Mouse (Mus musculus): ENCODE data around the gene Sipa1l1. TPM values are rescaled to one million over a fixed set of nuclear protein-coding genes. Genes with fewer than 3 reads are reported as not detected.

Sipa1l1 gene
- polyA plus RNA-seq, 1 experiment from 2014 or later = 34.0 TPM

DNA sequence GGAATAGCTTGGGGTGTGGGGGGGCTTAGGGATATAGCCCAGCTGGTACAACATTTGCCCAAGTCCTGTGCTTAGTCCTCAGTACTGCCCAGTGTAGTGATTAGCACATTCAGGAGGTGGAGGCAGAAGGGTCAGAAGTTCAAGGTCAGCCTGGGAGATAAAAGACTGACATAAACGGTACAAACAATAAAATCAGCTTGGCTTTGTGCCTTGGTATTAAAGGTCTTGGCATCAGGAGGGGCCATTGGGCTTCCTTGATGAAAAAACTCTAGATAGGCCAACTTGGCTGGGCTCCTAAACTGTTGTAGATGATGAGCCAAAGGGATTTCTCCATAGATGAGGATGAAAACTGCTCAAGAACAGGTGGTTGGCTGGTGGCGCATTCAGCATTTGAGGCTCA is 283.3 kb downstream of the Sipa1l1 start:
- H3K4me3 ChIP-seq = no peak overlapping the region

DNA sequence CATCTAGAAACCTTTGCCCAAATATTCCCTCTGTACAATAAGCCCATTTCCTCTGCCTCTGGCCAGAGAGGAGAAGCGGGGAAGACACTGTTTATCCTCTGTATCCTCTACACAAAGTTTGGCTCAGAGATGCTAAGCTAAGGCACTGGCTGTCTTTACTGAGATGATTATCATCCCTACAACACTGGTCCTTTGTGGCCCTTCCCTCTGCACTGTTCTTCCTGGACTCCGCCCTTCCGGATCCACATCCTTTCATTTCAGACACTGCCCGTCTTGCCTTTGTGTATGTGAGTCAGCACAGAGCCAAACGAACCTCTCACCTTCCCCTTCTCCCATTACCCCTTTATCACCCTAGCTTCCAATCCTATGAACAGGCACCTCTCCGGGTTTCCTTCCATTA is 285.3 kb downstream of the Sipa1l1 start:
- no peak overlapping the region for H3K4me3 ChIP-seq
- H3K9me3 ChIP-seq = no peaks in the 10 kb centered on the region
- WGBS = 87% methylated on average over 6 of the region's 6 CpGs

More for the DNA sequence above, 283.3 kb downstream of the Sipa1l1 start:
- no peak for DNase-seq (ENCODE audit: low spot score)
- H3K27me3 ChIP-seq (replicated peaks; ENCODE audit: low read depth, poor library complexity, severe bottlenecking) = no peaks in the 10 kb centered on the region
- 91% methylated on average over 2 of the region's 2 CpGs for WGBS
- H3K4me1 ChIP-seq = peaks cover 22% of the 10 kb centered on the region
- peaks cover 35% of the 10 kb centered on the region for H3K36me3 ChIP-seq (replicated peaks)
- no peaks in the 10 kb centered on the region for H3K9me3 ChIP-seq
- H3K27ac ChIP-seq (replicated peaks) = no peak overlapping the region

DNA sequence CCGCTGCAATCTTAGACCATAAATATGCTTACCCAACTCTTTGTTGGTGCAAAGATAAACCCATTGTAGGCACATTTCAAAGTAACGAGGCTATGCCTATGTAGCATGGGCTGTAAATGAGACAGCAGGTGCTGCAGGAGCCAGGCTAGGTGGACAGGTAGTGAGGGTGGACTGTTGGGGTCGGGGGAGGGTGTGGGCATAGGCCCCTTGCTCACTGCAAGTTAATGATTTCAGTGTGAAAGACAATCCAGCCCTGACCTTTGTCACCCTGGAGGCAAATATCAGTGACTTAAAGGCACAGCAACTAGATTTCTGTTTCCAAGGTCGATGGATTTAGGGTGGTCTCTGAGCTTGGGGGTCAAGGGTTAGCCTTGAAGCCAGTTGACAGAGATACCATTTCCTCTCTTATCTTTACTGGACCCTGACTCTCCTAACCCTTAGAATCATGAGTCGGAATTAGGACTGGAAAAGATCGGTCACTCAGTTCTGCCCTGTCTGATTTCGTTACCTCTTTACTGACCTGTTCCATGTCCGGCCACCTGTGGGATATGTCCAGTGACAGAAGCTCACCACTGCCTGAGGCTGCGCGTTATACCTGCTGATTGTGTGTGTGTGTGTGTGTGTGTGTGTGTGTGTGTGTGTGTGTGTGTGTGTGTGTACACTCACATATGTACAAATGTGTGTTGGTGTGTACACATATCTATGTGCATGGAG is 286.7 kb downstream of the Sipa1l1 start:
- no peaks in the 10 kb centered on the region for H3K9me3 ChIP-seq
- H3K4me1 ChIP-seq = peaks cover 5% of the 10 kb centered on the region; the same call in 1 of the 2 replicates
- 0 out of 2 replicates have a peak, but pooled peaks cover 9% of the 10 kb centered on the region for H3K36me3 ChIP-seq (replicated peaks)
- no peaks in the 10 kb centered on the region for H3K27me3 ChIP-seq (replicated peaks; ENCODE audit: low read depth, poor library complexity, severe bottlenecking)
- no peak overlapping the region for H3K27ac ChIP-seq (replicated peaks)
- DNase-seq (ENCODE audit: low spot score) = no peak
- WGBS = 76% methylated on average over 10 of the region's 10 CpGs
- no peak overlapping the region for H3K4me3 ChIP-seq

More for the DNA sequence above, 285.3 kb downstream of the Sipa1l1 start:
- no peak overlapping the region for H3K27ac ChIP-seq (replicated peaks)
- H3K4me1 ChIP-seq = peaks cover 12% of the 10 kb centered on the region; the same call in 1 of the 2 replicates
- no peak for DNase-seq (ENCODE audit: low spot score)
- no peaks in the 10 kb centered on the region for H3K27me3 ChIP-seq (replicated peaks; ENCODE audit: low read depth, poor library complexity, severe bottlenecking)
- peaks cover 15% of the 10 kb centered on the region; the same call in 1 of the 2 replicates for H3K36me3 ChIP-seq (replicated peaks)

DNA sequence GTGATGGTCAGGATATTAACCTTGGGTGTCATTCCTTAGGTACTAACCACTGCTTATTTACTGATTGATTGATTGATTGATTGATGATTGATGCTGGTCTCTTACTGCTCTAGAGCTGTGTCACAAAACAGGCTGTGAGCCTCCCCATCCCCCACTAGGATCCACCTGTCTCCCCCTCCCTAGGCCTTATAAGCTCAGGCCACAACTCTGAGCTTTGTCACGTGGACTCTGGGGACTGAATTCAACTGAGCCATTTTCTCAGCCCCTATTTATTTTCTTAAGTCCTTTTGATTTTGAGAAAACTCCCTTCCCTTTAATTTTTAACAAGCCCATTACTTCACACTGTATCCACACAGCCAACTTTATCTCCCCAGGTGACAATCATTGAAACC is 287.3 kb downstream of the Sipa1l1 start:
- 0 out of 2 replicates have a peak, but pooled peaks cover 5% of the 10 kb centered on the region for H3K36me3 ChIP-seq (replicated peaks)
- H3K27ac ChIP-seq (replicated peaks) = no peak overlapping the region
- H3K9me3 ChIP-seq = no peaks in the 10 kb centered on the region
- peaks cover 5% of the 10 kb centered on the region; the same call in 1 of the 2 replicates for H3K4me1 ChIP-seq
- no peak for DNase-seq (ENCODE audit: low spot score)
- WGBS = 60% methylated on average over 1 of the region's 1 CpGs
- no peak overlapping the region for H3K4me3 ChIP-seq
- no peaks in the 10 kb centered on the region for H3K27me3 ChIP-seq (replicated peaks; ENCODE audit: low read depth, poor library complexity, severe bottlenecking)

DNA sequence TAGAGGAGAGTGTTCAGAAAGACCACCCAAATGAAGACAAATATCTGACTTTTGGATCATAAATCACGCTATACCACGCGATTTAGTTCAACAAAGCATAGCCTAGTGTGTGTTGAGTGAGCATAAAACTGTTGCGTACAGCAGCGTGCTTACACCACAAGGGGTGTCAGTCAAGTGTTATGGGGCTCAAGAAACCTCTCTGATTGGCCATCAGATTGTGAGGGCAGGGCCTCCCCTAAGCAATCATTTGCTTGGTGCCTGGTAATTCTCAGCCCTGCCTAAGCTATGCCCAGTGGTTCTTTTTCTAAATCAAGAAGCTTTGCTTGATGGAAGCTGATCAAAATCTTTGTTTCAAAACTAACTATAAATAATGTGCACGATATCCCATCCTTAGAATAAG is 288.5 kb downstream of the Sipa1l1 start:
- no peak for DNase-seq (ENCODE audit: low spot score)
- Histone ChIP-seq H3K4me3 (no peak overlapping the region), H3K4me1 (peaks cover 5% of the 10 kb centered on the region; the same call in 1 of the 2 replicates), H3K27me3 (replicated peaks; ENCODE audit: low read depth, poor library complexity, severe bottlenecking) (no peaks in the 10 kb centered on the region), H3K9me3 (no peaks in the 10 kb centered on the region), H3K36me3 (replicated peaks) (0 out of 2 replicates have a peak, but pooled peaks cover 4% of the 10 kb centered on the region), H3K27ac (replicated peaks) (no peak overlapping the region)
- 91% methylated on average over 6 of the region's 6 CpGs for WGBS

DNA sequence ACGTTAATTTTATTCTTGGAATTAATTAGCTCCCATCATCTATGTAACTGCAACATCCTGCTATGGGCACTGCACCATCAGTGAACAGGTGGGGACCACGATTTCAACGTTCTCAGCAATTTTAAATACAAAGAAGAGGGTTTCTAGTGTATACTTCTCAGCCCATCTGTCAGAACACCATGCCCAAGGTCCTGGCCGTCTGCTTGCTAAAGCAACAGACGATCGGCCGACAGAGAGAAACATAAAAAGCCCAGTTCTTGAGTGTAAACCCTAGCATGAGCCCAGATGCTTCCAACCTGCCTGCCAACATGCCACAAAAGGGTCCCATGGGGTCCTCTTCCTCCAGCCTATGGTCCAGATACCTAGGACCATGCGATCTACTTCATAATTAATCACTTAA is 288.9 kb downstream of the Sipa1l1 start:
- Histone ChIP-seq H3K27ac (replicated peaks) (no peak overlapping the region), H3K9me3 (no peaks in the 10 kb centered on the region), H3K27me3 (replicated peaks; ENCODE audit: low read depth, poor library complexity, severe bottlenecking) (no peaks in the 10 kb centered on the region), H3K4me1 (peaks cover 5% of the 10 kb centered on the region; the same call in 1 of the 2 replicates), H3K36me3 (replicated peaks) (no peaks in the 10 kb centered on the region), H3K4me3 (no peak overlapping the region)
- 89% methylated on average over 8 of the region's 8 CpGs for WGBS
- no peak for DNase-seq (ENCODE audit: low spot score)

DNA sequence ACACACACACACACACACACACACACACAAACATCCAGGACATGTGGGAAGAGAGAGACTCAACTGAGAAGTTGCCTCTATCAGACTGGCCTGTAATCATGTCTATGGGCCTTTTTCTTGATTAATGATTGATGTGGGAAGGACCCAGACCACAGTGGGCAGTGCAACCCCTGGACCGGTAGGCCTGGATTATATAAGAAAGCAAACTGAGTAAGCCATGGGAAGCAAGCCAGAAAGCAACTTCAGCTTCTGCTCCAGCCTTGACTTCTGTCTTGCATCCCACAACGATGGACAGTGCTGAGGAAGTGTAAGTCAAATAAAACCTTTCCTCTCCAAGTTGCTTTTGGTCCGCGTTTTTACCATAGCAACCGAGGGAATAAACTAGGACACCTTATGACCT is 298.1 kb downstream of the Sipa1l1 start:
- 87% methylated on average over 5 of the region's 5 CpGs for WGBS
- H3K27ac ChIP-seq (replicated peaks) = no peak overlapping the region
- DNase-seq (ENCODE audit: low spot score) = no peak
- no peaks in the 10 kb centered on the region for H3K36me3 ChIP-seq (replicated peaks)
- H3K4me3 ChIP-seq = no peak overlapping the region
- peaks cover 15% of the 10 kb centered on the region for H3K4me1 ChIP-seq
- no peaks in the 10 kb centered on the region for H3K9me3 ChIP-seq
- peaks cover 3% of the 10 kb centered on the region; the same call in 1 of the 2 replicates for H3K27me3 ChIP-seq (replicated peaks; ENCODE audit: low read depth, poor library complexity, severe bottlenecking)

DNA sequence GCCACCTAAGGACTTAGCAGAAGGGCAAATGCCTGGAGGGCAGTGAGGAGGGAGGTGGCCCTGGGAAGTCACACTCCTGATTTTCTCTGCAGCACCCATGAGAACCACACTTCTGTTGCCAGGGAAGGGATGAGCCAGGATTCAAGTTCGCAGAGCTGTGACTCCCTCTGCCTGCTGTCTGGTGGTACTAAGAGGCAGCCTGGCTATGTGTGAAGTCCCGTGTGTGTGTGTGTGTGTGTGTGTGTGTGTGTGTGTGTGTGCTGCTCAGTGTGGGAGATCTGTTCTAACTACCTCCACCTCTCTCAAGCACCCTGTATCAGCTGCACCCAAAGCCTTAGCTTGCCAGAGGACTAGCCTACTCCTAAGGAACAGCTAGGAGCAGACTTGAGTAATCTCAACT is 298.5 kb downstream of the Sipa1l1 start:
- Histone ChIP-seq H3K27ac (replicated peaks) (no peak overlapping the region), H3K4me1 (peaks cover 15% of the 10 kb centered on the region), H3K4me3 (no peak overlapping the region), H3K9me3 (no peaks in the 10 kb centered on the region), H3K27me3 (replicated peaks; ENCODE audit: low read depth, poor library complexity, severe bottlenecking) (peaks cover 3% of the 10 kb centered on the region; the same call in 1 of the 2 replicates), H3K36me3 (replicated peaks) (no peaks in the 10 kb centered on the region)
- no peak for DNase-seq (ENCODE audit: low spot score)
- WGBS = 85% methylated on average over 2 of the region's 2 CpGs

DNA sequence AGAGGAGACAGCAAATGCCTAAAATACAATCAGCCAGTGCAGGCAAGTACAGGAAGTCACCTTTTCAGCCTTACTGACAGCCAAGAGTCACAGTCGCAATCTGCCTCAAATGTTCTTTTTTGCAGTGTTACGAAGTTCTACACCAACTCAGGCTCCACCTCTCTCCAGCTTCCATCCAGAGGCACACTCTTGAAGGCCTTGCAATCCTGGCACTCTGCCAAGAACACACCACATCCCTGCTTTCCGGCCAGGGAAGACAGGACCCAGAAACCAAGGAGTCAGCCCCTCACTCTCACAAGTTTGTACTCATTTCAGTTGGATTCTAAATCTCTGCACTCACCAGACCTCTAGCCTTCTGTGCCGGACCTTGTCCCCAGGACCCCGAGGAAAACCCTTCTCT is 299.3 kb downstream of the Sipa1l1 start:
- H3K4me3 ChIP-seq = no peak overlapping the region
- peaks cover 15% of the 10 kb centered on the region for H3K4me1 ChIP-seq
- no peaks in the 10 kb centered on the region for H3K9me3 ChIP-seq
- 84% methylated on average over 5 of the region's 5 CpGs for WGBS
- DNase-seq (ENCODE audit: low spot score) = no peak
- H3K36me3 ChIP-seq (replicated peaks) = no peaks in the 10 kb centered on the region
- H3K27ac ChIP-seq (replicated peaks) = no peak overlapping the region
- H3K27me3 ChIP-seq (replicated peaks; ENCODE audit: low read depth, poor library complexity, severe bottlenecking) = peaks cover 3% of the 10 kb centered on the region; the same call in 1 of the 2 replicates

DNA sequence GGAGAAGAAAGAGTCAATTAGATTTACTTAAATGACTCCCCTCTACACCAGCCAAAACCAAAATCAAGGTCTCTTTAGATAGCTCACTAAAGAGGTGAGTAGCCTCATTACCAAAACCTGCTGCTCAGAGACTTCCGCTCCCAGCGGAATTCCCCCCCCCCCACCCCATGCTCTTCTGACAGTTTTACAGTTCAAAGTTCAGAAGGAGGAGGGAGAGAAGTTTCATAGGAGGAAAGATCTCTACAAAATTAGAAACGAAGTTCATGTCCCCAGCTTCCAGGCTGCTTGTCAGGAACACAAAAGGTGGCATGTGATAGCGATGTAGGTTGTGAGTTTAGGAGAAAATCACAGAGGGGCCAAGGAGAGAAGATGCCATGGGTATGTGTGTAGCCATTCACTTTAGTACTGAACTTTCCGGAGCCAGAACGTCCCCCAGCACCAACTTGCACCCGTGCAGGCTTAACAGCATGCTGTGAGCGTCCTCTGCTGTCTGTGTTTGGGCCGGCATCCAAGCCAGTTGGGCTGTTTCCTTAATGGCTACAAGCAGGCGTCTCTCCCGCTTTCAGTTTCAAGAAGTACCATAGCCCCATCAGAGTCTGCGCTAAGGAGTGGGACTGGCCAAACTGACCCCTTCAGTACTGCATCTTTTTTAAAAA is 300.7 kb downstream of the Sipa1l1 start:
- H3K4me3 ChIP-seq = peak overlapping the region; percentile 62
- H3K4me1 ChIP-seq = peaks cover 15% of the 10 kb centered on the region
- 4% methylated on average over 12 of the region's 12 CpGs for WGBS
- no peaks in the 10 kb centered on the region for H3K36me3 ChIP-seq (replicated peaks)
- peak overlapping the region; percentile 86 for H3K27ac ChIP-seq (replicated peaks)
- peaks cover 3% of the 10 kb centered on the region; the same call in 1 of the 2 replicates for H3K27me3 ChIP-seq (replicated peaks; ENCODE audit: low read depth, poor library complexity, severe bottlenecking)
- DNase-seq (ENCODE audit: low spot score) = peak; percentile 89
- H3K9me3 ChIP-seq = no peaks in the 10 kb centered on the region

DNA sequence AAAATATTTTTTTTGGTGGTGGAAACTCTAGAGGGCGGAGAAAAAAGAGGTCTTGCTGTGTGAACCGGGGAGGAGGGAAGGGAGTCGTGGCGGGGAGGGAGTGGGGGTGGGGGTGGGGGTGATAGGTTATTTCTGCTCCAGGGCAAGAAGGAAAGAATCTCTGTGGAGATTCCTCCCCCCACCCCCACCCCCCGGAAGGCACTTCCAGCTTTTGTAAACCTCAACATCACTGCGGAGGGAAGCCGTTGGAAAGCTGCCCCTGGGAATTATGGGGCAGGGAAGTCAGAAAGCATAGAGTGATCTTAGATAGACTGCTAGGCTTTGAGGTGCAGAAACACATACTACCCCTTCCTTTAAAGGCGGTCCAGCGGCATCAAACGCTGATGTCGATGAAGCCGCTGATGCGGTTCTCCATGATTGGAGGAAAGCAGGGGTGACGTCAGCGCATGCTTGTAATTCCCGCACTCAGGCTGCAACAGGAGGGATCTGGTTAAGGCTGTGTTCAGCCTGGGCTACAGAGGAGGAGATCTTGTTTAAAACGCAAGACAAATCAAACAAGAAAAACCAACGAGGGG is 301.3 kb downstream of the Sipa1l1 start:
- Histone ChIP-seq H3K27me3 (replicated peaks; ENCODE audit: low read depth, poor library complexity, severe bottlenecking) (peaks cover 3% of the 10 kb centered on the region; the same call in 1 of the 2 replicates), H3K9me3 (no peaks in the 10 kb centered on the region), H3K4me3 (peak overlapping the region; percentile 62), H3K36me3 (replicated peaks) (no peaks in the 10 kb centered on the region), H3K4me1 (peaks cover 15% of the 10 kb centered on the region), H3K27ac (replicated peaks) (peak overlapping the region; percentile 86)
- 2% methylated on average over 18 of the region's 18 CpGs for WGBS
- peak; percentile 92 for DNase-seq (ENCODE audit: low spot score)

DNA sequence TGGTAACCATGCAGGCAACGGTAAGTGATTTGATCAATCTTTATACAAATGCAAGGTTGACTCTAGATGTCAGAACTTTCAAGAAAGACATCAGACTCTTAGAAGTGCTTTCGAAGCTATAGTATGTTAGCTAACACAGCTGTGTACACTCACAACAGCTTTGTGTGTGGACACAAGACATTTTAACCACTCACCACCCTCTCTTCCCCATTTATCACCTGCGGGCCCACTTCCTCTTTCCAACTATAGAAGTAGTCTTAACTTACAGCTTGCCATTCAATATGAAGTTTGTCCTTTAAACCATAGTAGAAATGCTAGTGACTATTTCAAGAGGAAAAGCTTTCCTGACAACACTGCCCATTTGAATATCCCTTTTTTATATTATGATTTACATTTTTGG is 303.7 kb downstream of the Sipa1l1 start:
- DNase-seq (ENCODE audit: low spot score) = no peak
- peaks cover 28% of the 10 kb centered on the region for H3K4me1 ChIP-seq
- H3K27me3 ChIP-seq (replicated peaks; ENCODE audit: low read depth, poor library complexity, severe bottlenecking) = peaks cover 11% of the 10 kb centered on the region; the same call in 1 of the 2 replicates
- H3K4me3 ChIP-seq = no peak overlapping the region
- no peak overlapping the region for H3K27ac ChIP-seq (replicated peaks)
- WGBS = 88% methylated on average over 3 of the region's 3 CpGs
- H3K36me3 ChIP-seq (replicated peaks) = no peaks in the 10 kb centered on the region
- no peaks in the 10 kb centered on the region for H3K9me3 ChIP-seq
